ENCODE assay signal across 10 mouse cellular contexts in the genomic region with DNA sequence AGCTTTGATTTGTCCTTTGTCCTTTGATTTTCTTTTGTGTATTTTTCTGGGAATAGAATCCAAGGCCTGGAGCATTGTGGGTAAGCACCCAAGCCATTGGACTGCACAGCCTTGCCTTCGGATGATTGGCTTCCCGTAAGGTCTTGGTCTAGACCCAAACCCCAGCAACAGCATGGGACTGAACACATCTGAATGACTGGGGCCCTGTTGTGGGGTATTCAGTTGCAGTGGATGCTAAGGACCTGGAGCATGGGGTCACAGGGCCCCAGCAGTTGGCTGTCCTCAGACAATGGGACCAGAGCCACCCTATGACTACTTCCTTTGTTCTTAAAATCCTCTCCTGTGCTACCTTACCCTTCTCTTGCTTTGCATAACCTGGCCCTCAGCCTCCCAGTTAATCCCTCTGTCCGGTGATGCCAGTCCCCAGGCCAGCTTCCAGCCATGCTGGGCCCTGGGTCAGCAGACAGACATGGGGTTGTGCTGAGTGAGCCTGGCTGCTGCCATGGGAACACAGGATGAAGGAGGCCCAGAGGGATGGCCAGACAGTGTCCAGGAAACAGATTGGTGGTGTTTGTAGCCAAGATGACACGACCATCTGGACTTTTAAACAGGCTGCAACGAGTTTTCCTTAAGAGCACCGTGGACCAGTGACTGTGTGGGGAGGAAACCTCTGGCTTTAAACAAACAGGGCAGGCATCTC. TPM values are rescaled to one million over a fixed set of nuclear protein-coding genes. Genes with fewer than 3 reads are reported as not detected.
DNase-seq lines count a peak whose midpoint lies in the region; ATAC-seq and TF ChIP-seq lines count a peak whose summit lies in the region.
"Had no signal": no experiment of that assay in that cellular context is flagged by ENCODE, and none has a peak within 500 bp of the region (broad histone marks: within the 10 kb centered on the region; RNA-seq: fewer than 3 reads in every experiment).

No protein-coding gene starts in this region.

- WGBS in hindbrain, embryonic 14.5 days = 34% methylated on average over 6 of the region's 6 CpGs
- WGBS in lung, adult 2 months = 59% methylated on average over 6 of the region's 6 CpGs

- no peaks in the 10 kb centered on the region for H3K27me3 ChIP-seq in hindbrain, embryonic 14.5 days (ENCODE audit: control insufficient read depth, insufficient read depth, low read length)
- H3K27me3 ChIP-seq: CH12.LX had no signal

- TF ChIP-seq POLR2A in lung, adult 2 months (IDR thresholded peaks at IDR 0.05; ENCODE audit: borderline replicate concordance, extremely low read depth, low read depth, low read length) = no peak

- peak; percentile 51; the same call in 1 of the 2 replicates for ATAC-seq in hindbrain, embryonic 14.5 days (ENCODE audit: low FRiP score)

- no peak for TF ChIP-seq CTCF in left cerebral cortex, adult 2 months (IDR thresholded peaks at IDR 0.05)
- no peak for TF ChIP-seq CTCF in lung, adult 2 months (IDR thresholded peaks at IDR 0.05; ENCODE audit: insufficient read depth, low read length)

- no peak overlapping the region for H3K4me3 ChIP-seq in left cerebral cortex, adult 2 months
- no peak overlapping the region for H3K4me3 ChIP-seq in hindbrain, embryonic 14.5 days (replicated peaks; ENCODE audit: low read length)
- no peak overlapping the region for H3K4me3 ChIP-seq in lung, adult 2 months (replicated peaks; ENCODE audit: extremely low read depth, low read depth, low read length)

- H3K4me1 ChIP-seq in hindbrain, embryonic 14.5 days (replicated peaks; ENCODE audit: control insufficient read depth, insufficient read depth, low read length) = 0 out of 2 replicates have a peak, but pooled peaks cover 2% of the 10 kb centered on the region
- peaks cover 12% of the 10 kb centered on the region for H3K4me1 ChIP-seq in lung, adult 2 months (ENCODE audit: control insufficient read depth, insufficient read depth, low read length)

- DNase-seq in left cerebral cortex, adult 2 months (ENCODE audit: extremely low spot score in 1 of 2, low spot score in 2 of 2) = no peak
- DNase-seq in left cerebral cortex, adult 11 months (ENCODE audit: low spot score) = no peak
- peak; percentile 53 for DNase-seq in gastrocnemius, adult 18-20 months (ENCODE audit: low spot score)
- no peak for DNase-seq in hindbrain, embryonic 14.5 days (ENCODE audit: low spot score)
- DNase-seq in skeletal muscle tissue, adult 2 months (ENCODE audit: low read depth, low spot score) = peak; percentile 76
- DNase-seq in adrenal gland, postnatal 36 days = no peak
- DNase-seq in frontal cortex, adult 2 months (ENCODE audit: extremely low spot score in 1 of 2, low spot score in 1 of 2) = no peak
- DNase-seq in lung, adult 2 months = no peak
- DNase-seq: lung, embryonic 14.5 days had no signal

- no peak overlapping the region for H3K9ac ChIP-seq in hindbrain, embryonic 14.5 days
- H3K9ac ChIP-seq: lung, embryonic 14.5 days had no signal

- intact Hi-C loops in left cerebral cortex, adult 2 months (cut with DNase I) = loop anchor here (2.0 kb wide), 1 partner anchor 56 kb away; no protein-coding TSS in a partner anchor

- peaks cover 56% of the 10 kb centered on the region for H3K36me3 ChIP-seq in hindbrain, embryonic 14.5 days (replicated peaks; ENCODE audit: control insufficient read depth, insufficient read depth)

- no peaks in the 10 kb centered on the region for H3K9me3 ChIP-seq in hindbrain, embryonic 14.5 days (ENCODE audit: control insufficient read depth, low read length)

- H3K27ac ChIP-seq in left cerebral cortex, adult 2 months = peak overlapping the region; percentile 97
- peak overlapping the region; percentile 59 for H3K27ac ChIP-seq in hindbrain, embryonic 14.5 days

- H3K4me2 ChIP-seq in hindbrain, embryonic 14.5 days (replicated peaks) = no peak overlapping the region
- H3K4me2 ChIP-seq: lung, embryonic 14.5 days had no signal

RNA-seq across cellular contexts. Expression of a gene that starts 11.7 kb away (rescaled TPM):
- total RNA-seq in left cerebral cortex, adult 2 months (2021) = 10 to 100 TPM; 36.2 to 38.8 TPM
- 10 to 100 TPM; 40.5 to 43.5 TPM for total RNA-seq in gastrocnemius, adult 18-20 months (2021)
- polyA plus RNA-seq in hindbrain, embryonic 14.5 days (2014; fragmentation: Nextera tagmentation; extraction: Ambion mirVana) = 48.2 and 61.4 TPM in 2 replicates
- 10 to 100 TPM; 58.8 to 76.2 TPM for total RNA-seq in adrenal gland, postnatal 36 days (2021)
- polyA plus RNA-seq in frontal cortex, adult 2 months (2012; rRNA removed) = 50.6 and 53.8 TPM in 2 replicates
- polyA plus RNA-seq in lung, adult 2 months (2012; rRNA removed) = 22.5 and 30.9 TPM in 2 replicates

RNA-seq across cellular contexts. Expression of a gene that starts 11.7 kb away (rescaled TPM):
- total RNA-seq in left cerebral cortex, adult 2 months (2021) = 10 to 100 TPM; 60.9 to 61.8 TPM
- 10 to 100 TPM; 16.0 to 16.9 TPM for total RNA-seq in gastrocnemius, adult 18-20 months (2021)
- 65.5 and 71.6 TPM in 2 replicates for polyA plus RNA-seq in hindbrain, embryonic 14.5 days (2014; fragmentation: Nextera tagmentation; extraction: Ambion mirVana)
- 10 to 100 TPM; 37.2 to 39.8 TPM for total RNA-seq in adrenal gland, postnatal 36 days (2021)
- polyA plus RNA-seq in frontal cortex, adult 2 months (2012; rRNA removed) = 54.7 and 55.0 TPM in 2 replicates
- polyA plus RNA-seq in lung, adult 2 months (2012; rRNA removed) = 21.4 and 21.9 TPM in 2 replicates

RNA-seq across cellular contexts. Expression of a gene that starts 33.9 kb away (rescaled TPM):
- 100 to 1,000 TPM; 746 to 823 TPM for total RNA-seq in left cerebral cortex, adult 2 months (2021)
- 10 to 100 TPM; 59.1 to 60.1 TPM for total RNA-seq in gastrocnemius, adult 18-20 months (2021)
- 586 and 635 TPM in 2 replicates for polyA plus RNA-seq in hindbrain, embryonic 14.5 days (2014; fragmentation: Nextera tagmentation; extraction: Ambion mirVana)
- 100 to 1,000 TPM in 1 of 2 experiments, 10 to 100 TPM in 1; 94.0 to 130 TPM for total RNA-seq in adrenal gland, postnatal 36 days (2021)
- 916 and 954 TPM in 2 replicates for polyA plus RNA-seq in frontal cortex, adult 2 months (2012; rRNA removed)
- 101 and 113 TPM in 2 replicates for polyA plus RNA-seq in lung, adult 2 months (2012; rRNA removed)

RNA-seq across cellular contexts. Expression of a gene that starts 46.9 kb away (rescaled TPM):
- total RNA-seq in left cerebral cortex, adult 2 months (2021) = 10 to 100 TPM; 18.9 to 20.2 TPM
- 1 to 10 TPM; 2.4 to 3.9 TPM for total RNA-seq in gastrocnemius, adult 18-20 months (2021)
- polyA plus RNA-seq in hindbrain, embryonic 14.5 days (2014; fragmentation: Nextera tagmentation; extraction: Ambion mirVana) = 6.1 and 7.2 TPM in 2 replicates
- total RNA-seq in adrenal gland, postnatal 36 days (2021) = 10 to 100 TPM; 15.7 to 18.6 TPM
- polyA plus RNA-seq in frontal cortex, adult 2 months (2012; rRNA removed) = 21.0 and 21.9 TPM in 2 replicates
- polyA plus RNA-seq in lung, adult 2 months (2012; rRNA removed) = 21.6 and 24.3 TPM in 2 replicates

RNA-seq across cellular contexts. Expression of a gene that starts 52.6 kb away (rescaled TPM):
- 1,000 to 10,000 TPM; 1,837 to 1,872 TPM for total RNA-seq in left cerebral cortex, adult 2 months (2021)
- total RNA-seq in gastrocnemius, adult 18-20 months (2021) = 10 to 100 TPM in 1 of 2 experiments, 1 to 10 TPM in 1; 5.9 to 12.2 TPM
- 1,434 and 1,576 TPM in 2 replicates for polyA plus RNA-seq in hindbrain, embryonic 14.5 days (2014; fragmentation: Nextera tagmentation; extraction: Ambion mirVana)
- total RNA-seq in adrenal gland, postnatal 36 days (2021) = 10 to 100 TPM; 34.2 to 53.4 TPM
- polyA plus RNA-seq in frontal cortex, adult 2 months (2012; rRNA removed) = 3,871 and 4,147 TPM in 2 replicates
- 261 and 274 TPM in 2 replicates for polyA plus RNA-seq in lung, adult 2 months (2012; rRNA removed)

Comparison
In these comparisons a context has a peak if more than half of its experiments do, and no peak if none do; other contexts are left out.
1. DNase-seq: peak in gastrocnemius, adult 18-20 months (single experiment) and skeletal muscle tissue, adult 2 months (single experiment); none in left cerebral cortex, adult 2 months (0 of 2), left cerebral cortex, adult 11 months (single experiment), hindbrain, embryonic 14.5 days (single experiment), adrenal gland, postnatal 36 days (0 of 2), frontal cortex, adult 2 months (0 of 2) and lung, adult 2 months (single experiment).
2. RNA of a gene that starts 33.9 kb away (total RNA-seq): 746 to 823 TPM in left cerebral cortex, adult 2 months; 94.0 to 130 TPM in adrenal gland, postnatal 36 days and 59.1 to 60.1 TPM in gastrocnemius, adult 18-20 months; every median in the first group is over 4 times any median in the second.